Comparison of ENCODE assay signal across 25 mouse cellular contexts in genomic region chr16:35974021-35974420, GRCm38 (mm10). TPM values are rescaled to one million over a fixed set of nuclear protein-coding genes. Genes with fewer than 3 reads are reported as not detected.
A peak's percentile ranks its signal among the peaks of the same experiment; 100 is the strongest.
DNase-seq lines count a peak whose midpoint lies in the region; ATAC-seq and TF ChIP-seq lines count a peak whose summit lies in the region.
"Had no signal": no experiment of that assay in that cellular context is flagged by ENCODE, and none has a peak within 500 bp of the region (broad histone marks: within the 10 kb centered on the region; RNA-seq: fewer than 3 reads in every experiment).

No protein-coding gene starts in this region.

- no peak overlapping the region for H3K27ac ChIP-seq in intestine, postnatal 0 days (ENCODE audit: low read depth, low read length)
- no peak overlapping the region for H3K27ac ChIP-seq in intestine, embryonic 15.5 days
- H3K27ac ChIP-seq in ES-Bruce4 (ENCODE audit: insufficient read depth, low read length) (0 out of 2 replicates have a peak overlapping the region, but pooled peaks have one; percentile 6), ES-E14 (ENCODE audit: insufficient read depth, low read depth, low read length, poor library complexity, severe bottlenecking) (peak overlapping the region; percentile 53; the same call in 1 of the 2 replicates)
- H3K27ac ChIP-seq in layer of hippocampus, adult 2 months = no peak overlapping the region
- H3K27ac ChIP-seq: embryonic facial prominence, embryonic 13.5 days; embryonic facial prominence, embryonic 15.5 days; forebrain, embryonic 10.5 days; forebrain, embryonic 12.5 days had no signal

- H3K27me3 ChIP-seq in intestine, postnatal 0 days (replicated peaks; ENCODE audit: control insufficient read depth, insufficient read depth, low read length) = no peaks in the 10 kb centered on the region
- H3K27me3 ChIP-seq in intestine, embryonic 15.5 days (replicated peaks) = no peaks in the 10 kb centered on the region
- H3K27me3 ChIP-seq in ES-Bruce4 (ENCODE audit: control insufficient read depth, insufficient read depth, low read length, poor library complexity, severe bottlenecking) = no peaks in the 10 kb centered on the region
- H3K27me3 ChIP-seq: embryonic facial prominence, embryonic 13.5 days; embryonic facial prominence, embryonic 15.5 days; forebrain, embryonic 12.5 days had no signal

- H3K4me2 ChIP-seq in intestine, postnatal 0 days (replicated peaks; ENCODE audit: low read depth) = no peak overlapping the region
- no peak overlapping the region for H3K4me2 ChIP-seq in intestine, embryonic 15.5 days (replicated peaks)
- H3K4me2 ChIP-seq: embryonic facial prominence, embryonic 13.5 days; embryonic facial prominence, embryonic 15.5 days; forebrain, embryonic 12.5 days had no signal

- no peaks in the 10 kb centered on the region for H3K4me1 ChIP-seq in intestine, postnatal 0 days (replicated peaks; ENCODE audit: control insufficient read depth, insufficient read depth, low read length)
- no peaks in the 10 kb centered on the region for H3K4me1 ChIP-seq in intestine, embryonic 15.5 days (replicated peaks)
- no peaks in the 10 kb centered on the region for H3K4me1 ChIP-seq in ES-Bruce4 (ENCODE audit: control insufficient read depth, insufficient read depth, low read length)
- peaks cover 5 to 11% of the 10 kb centered on the region in 2 experiments; a peak in 3 of 4 replicates for H3K4me1 ChIP-seq in ES-E14 (ENCODE audit: control insufficient read depth in 2 of 2, insufficient read depth in 2 of 2, low read length in 2 of 2, poor library complexity in 1 of 2)
- H3K4me1 ChIP-seq: embryonic facial prominence, embryonic 13.5 days; embryonic facial prominence, embryonic 15.5 days; forebrain, embryonic 10.5 days; forebrain, embryonic 12.5 days had no signal

- no peak overlapping the region for H3K9ac ChIP-seq in intestine, postnatal 0 days (ENCODE audit: low read depth, low read length)
- H3K9ac ChIP-seq in intestine, embryonic 15.5 days = no peak overlapping the region
- no peak overlapping the region for H3K9ac ChIP-seq in ES-Bruce4 (ENCODE audit: low read depth, poor library complexity, severe bottlenecking)
- H3K9ac ChIP-seq in ES-E14 (ENCODE audit: insufficient read depth, low read depth, low read length, poor library complexity, severe bottlenecking) = no peak overlapping the region
- H3K9ac ChIP-seq: embryonic facial prominence, embryonic 13.5 days; embryonic facial prominence, embryonic 15.5 days; forebrain, embryonic 12.5 days had no signal

- in situ Hi-C loops in ES-E14 (cut with MboI; ENCODE audit: low sequenced_read_pairs in 2 of 2, unreplicated experiment in 2 of 2) = no loop called here

- TF ChIP-seq POLR2A in ES-Bruce4 (IDR thresholded peaks at IDR 0.05; ENCODE audit: insufficient read depth, low read length) = no peak

- peaks cover 36% of the 10 kb centered on the region for H3K36me3 ChIP-seq in intestine, postnatal 0 days (ENCODE audit: control insufficient read depth, insufficient read depth)
- no peaks in the 10 kb centered on the region for H3K36me3 ChIP-seq in intestine, embryonic 15.5 days
- H3K36me3 ChIP-seq in ES-Bruce4 (ENCODE audit: control insufficient read depth, insufficient read depth, low read length, poor library complexity, severe bottlenecking) (0 out of 2 replicates have a peak, but pooled peaks cover 3% of the 10 kb centered on the region), ES-E14 (ENCODE audit: control insufficient read depth, insufficient read depth, low read length, poor library complexity, severe bottlenecking) (no peaks in the 10 kb centered on the region)
- H3K36me3 ChIP-seq: embryonic facial prominence, embryonic 13.5 days; embryonic facial prominence, embryonic 15.5 days; forebrain, embryonic 10.5 days; forebrain, embryonic 12.5 days had no signal

- TF ChIP-seq EP300 in ES-Bruce4 (IDR thresholded peaks at IDR 0.05; ENCODE audit: insufficient read depth, low read depth, low read length) = no peak

- H3K4me3 ChIP-seq in intestine, postnatal 0 days (ENCODE audit: low read depth, low read length) = no peak overlapping the region
- H3K4me3 ChIP-seq in intestine, embryonic 15.5 days (replicated peaks) = no peak overlapping the region
- no peak overlapping the region for H3K4me3 ChIP-seq in ES-Bruce4 (ENCODE audit: low read depth, low read length)
- no peak overlapping the region for H3K4me3 ChIP-seq in ES-E14 (ENCODE audit: insufficient read depth in 1 of 2, low read depth in 1 of 2, low read length in 2 of 2, poor library complexity in 1 of 2, severe bottlenecking in 1 of 2)
- no peak overlapping the region for H3K4me3 ChIP-seq in layer of hippocampus, adult 2 months
- H3K4me3 ChIP-seq: embryonic facial prominence, embryonic 13.5 days; embryonic facial prominence, embryonic 15.5 days; erythroblast, embryonic 14.5 days; forebrain, embryonic 10.5 days; forebrain, embryonic 12.5 days had no signal

- TF ChIP-seq CTCF in intestine, postnatal 0 days (IDR thresholded peaks at IDR 0.05; ENCODE audit: low read depth) = no peak
- TF ChIP-seq CTCF in ES-Bruce4 (IDR thresholded peaks at IDR 0.05; ENCODE audit: low read depth, low read length) = no peak
- no peak for TF ChIP-seq CTCF in layer of hippocampus, adult 2 months (conservative IDR thresholded peaks at IDR 0.05)

- H3K9me3 ChIP-seq in intestine, postnatal 0 days (ENCODE audit: control insufficient read depth) = no peaks in the 10 kb centered on the region
- H3K9me3 ChIP-seq in intestine, embryonic 15.5 days = no peaks in the 10 kb centered on the region
- H3K9me3 ChIP-seq in ES-Bruce4 (replicated peaks; ENCODE audit: control insufficient read depth, insufficient read depth, low read length, poor library complexity, severe bottlenecking) (no peaks in the 10 kb centered on the region), ES-E14 (ENCODE audit: control insufficient read depth, insufficient read depth, low read depth, low read length) (no peaks in the 10 kb centered on the region)
- H3K9me3 ChIP-seq: embryonic facial prominence, embryonic 13.5 days; embryonic facial prominence, embryonic 15.5 days; forebrain, embryonic 10.5 days; forebrain, embryonic 12.5 days had no signal

- DNase-seq in ES-E14 (ENCODE audit: low read depth, low spot score) (no peak), ZHBTc4 (ENCODE audit: low read depth, low spot score) (peak; percentile 50)
- no peak for DNase-seq in layer of hippocampus, adult 2 months (ENCODE audit: low spot score in 2 of 2)
- no peak for DNase-seq in spleen, adult 18-20 months
- no peak for DNase-seq in right cerebral cortex, postnatal 14 days
- DNase-seq: adrenal gland, adult 2 months; adrenal gland, postnatal 10 days; adrenal gland, postnatal 25 days; cerebellum, adult 11 months; cerebellum, adult 18-20 months; cerebellum, adult 8-10 months; cerebellum, adult 9-11 months; cerebellum, postnatal 14 days; cerebellum, postnatal 36 days; embryo, embryonic 11 days had no signal

- WGBS in intestine, postnatal 0 days = 27% methylated on average over 1 of the region's 1 CpGs
- 41% methylated on average over 1 of the region's 1 CpGs for WGBS in intestine, embryonic 15.5 days

- 0 out of 2 replicates have a peak, but pooled peaks have one; percentile 8 for ATAC-seq in intestine, postnatal 0 days
- no peak for ATAC-seq in intestine, embryonic 15.5 days
- ATAC-seq: forebrain, embryonic 14.5 days; forebrain, embryonic 16.5 days had no signal

TF ChIP-seq in ES-E14, 5 proteins besides CTCF, POLR2A, EP300 and RAD21:
- TF ChIP-seq HCFC1 (IDR thresholded peaks at IDR 0.05; ENCODE audit: borderline replicate concordance, insufficient read depth, low read length) (no peak), MAFK (IDR thresholded peaks at IDR 0.05; ENCODE audit: insufficient read depth, low read depth, low read length) (no peak), ZNF384 (IDR thresholded peaks at IDR 0.05; ENCODE audit: low read depth, low read length) (no peak), ZC3H11A (IDR thresholded peaks at IDR 0.05; ENCODE audit: borderline replicate concordance, low read depth, low read length) (no peak), CHD2 (IDR thresholded peaks at IDR 0.05; ENCODE audit: low read depth, low read length) (no peak)

RNA-seq across cellular contexts. Expression of gene Kpna1, which starts 4.5 kb away (rescaled TPM):
- polyA plus RNA-seq in intestine, postnatal 0 days (2015; fragmentation: Nextera tagmentation; extraction: Ambion mirVana) = 17.6 and 22.2 TPM in 2 replicates
- polyA plus RNA-seq in intestine, embryonic 15.5 days (2015; fragmentation: Nextera tagmentation; extraction: Ambion mirVana) = 34.9 and 40.2 TPM in 2 replicates
- 93.0 and 103 TPM in 2 replicates for polyA plus RNA-seq in ES-Bruce4 (2011; ENCODE audit: insufficient read depth, insufficient read length, low read depth, missing spikeins)
- 34.4 and 43.0 TPM in 2 replicates for total RNA-seq in ES-E14 (2012; rRNA removed)
- total RNA-seq in layer of hippocampus, adult 2 months (2021) = 100 to 1,000 TPM; 139 to 141 TPM

RNA-seq across cellular contexts. Expression of gene Dtx3l, which starts 35.1 kb away (rescaled TPM):
- 10.6 and 11.8 TPM in 2 replicates for polyA plus RNA-seq in intestine, postnatal 0 days (2015; fragmentation: Nextera tagmentation; extraction: Ambion mirVana)
- 8.6 TPM in 2 replicates for polyA plus RNA-seq in intestine, embryonic 15.5 days (2015; fragmentation: Nextera tagmentation; extraction: Ambion mirVana)
- 11.2 and 12.1 TPM in 2 replicates for polyA plus RNA-seq in ES-Bruce4 (2011; ENCODE audit: insufficient read depth, insufficient read length, low read depth, missing spikeins)
- 3.2 and 3.8 TPM in 2 replicates for total RNA-seq in ES-E14 (2012; rRNA removed)
- 1 to 10 TPM; 4.8 TPM for total RNA-seq in layer of hippocampus, adult 2 months (2021)

RNA-seq across cellular contexts. Expression of gene Parp9, which starts 35.8 kb away (rescaled TPM):
- polyA plus RNA-seq in intestine, postnatal 0 days (2015; fragmentation: Nextera tagmentation; extraction: Ambion mirVana) = 29.2 and 29.9 TPM in 2 replicates
- polyA plus RNA-seq in intestine, embryonic 15.5 days (2015; fragmentation: Nextera tagmentation; extraction: Ambion mirVana) = 12.0 and 14.0 TPM in 2 replicates
- 22.0 and 22.5 TPM in 2 replicates for polyA plus RNA-seq in ES-Bruce4 (2011; ENCODE audit: insufficient read depth, insufficient read length, low read depth, missing spikeins)
- total RNA-seq in ES-E14 (2012; rRNA removed) = 4.8 and 7.3 TPM in 2 replicates
- 1 to 10 TPM; 3.1 to 3.6 TPM for total RNA-seq in layer of hippocampus, adult 2 months (2021)

Comparison
In these comparisons a context has a peak if more than half of its experiments do, and no peak if none do; other contexts are left out.
1. H3K27ac ChIP-seq: peak in ES-Bruce4 (single experiment) and ES-E14 (single experiment); none in intestine, postnatal 0 days (single experiment), intestine, embryonic 15.5 days (single experiment) and layer of hippocampus, adult 2 months (single experiment).